Mouse (Mus musculus) liver, embryonic 13.5 days (tissue): ENCODE measurements around the gene Fam241b. TPM values are rescaled to one million over a fixed set of nuclear protein-coding genes. Genes with fewer than 3 reads are reported as not detected.
"Not testable (repeated sequence)": the region's sequence is repeated elsewhere in the genome, so short reads cannot be mapped to it uniquely, and the experiment has no call there.

ENCODE experiments used
- ATAC-seq: fragments of 200-750 bp; cut with Nextera tagmentation; 2 replicates; pipeline ENCODE4 v1.8.0; 2017; ENCODE audit warnings: low read depth, mild to moderate bottlenecking, moderate number of reproducible peaks, moderate library complexity
- DNase-seq: peaks from one replicate; pipeline ENCODE4 v3.0.0; 2022
- H3K27ac ChIP-seq: fragments of 300-500 bp; sonication (generic); 2 replicates; pipeline ENCODE4 v1.5.1; 2015; ENCODE audit warnings: moderate library complexity, mild to moderate bottlenecking, inconsistent platforms
- H3K27me3 ChIP-seq: fragments of 300-500 bp; sonication (generic); 2 replicates; pipeline ENCODE4 v1.6.1; 2015; ENCODE audit warnings: mild to moderate bottlenecking, inconsistent platforms
- H3K36me3 ChIP-seq: fragments of 300-500 bp; sonication (generic); 2 replicates; pipeline ENCODE4 v1.6.1; 2015; ENCODE audit warnings: mild to moderate bottlenecking, inconsistent platforms
- H3K4me1 ChIP-seq: fragments of 300-500 bp; sonication (generic); replicated peaks from 2 replicates; pipeline ENCODE4 v1.6.1; 2015; ENCODE audit warnings: inconsistent platforms
- H3K4me2 ChIP-seq: fragments of 300-500 bp; sonication (generic); 2 replicates; pipeline ENCODE4 v1.6.1; 2015; ENCODE audit warnings: inconsistent platforms, mild to moderate bottlenecking, moderate library complexity
- H3K4me3 ChIP-seq: fragments of 300-500 bp; sonication (generic); replicated peaks from 2 replicates; pipeline ENCODE4 v1.5.1; 2015; ENCODE audit warnings: mild to moderate bottlenecking, inconsistent platforms
- H3K9ac ChIP-seq: fragments of 300-500 bp; sonication (generic); 2 replicates; pipeline ENCODE4 v1.6.1; 2015; ENCODE audit warnings: mild to moderate bottlenecking, inconsistent platforms
- H3K9me3 ChIP-seq: fragments of 300-500 bp; sonication (generic); replicated peaks from 2 replicates; pipeline ENCODE4 v1.6.1; 2016; ENCODE audit warnings: inconsistent platforms
- WGBS: fragments of 180-500 bp; shearing (Covaris S2); methylation state at CpG from one replicate; pipeline ENCODE4 v1.1.7; 2015; ENCODE audit not compliant: insufficient replicate concordance; 5-methylcytosine and 5-hydroxymethylcytosine counted together
- polyA plus RNA-seq: library from polyadenylated mRNA; unstranded; fragments of >200 nt; fragmentation: Nextera tagmentation; extraction: Ambion mirVana; gene quantifications from 2 replicates; pipeline ENCODE4 v1.2.1, GENCODE M21; 2015

The Fam241b gene
- polyA plus RNA-seq, 1 experiment from 2014 or later = 1.1 TPM

- WGBS = 47% methylated on average over 10 of the region's 10 CpGs
- ATAC-seq (no peak), DNase-seq (no peak)
- H3K4me3 ChIP-seq = no peak overlapping the region
- no peak overlapping the region for H3K4me2 ChIP-seq
- no peaks in the 10 kb centered on the region for H3K36me3 ChIP-seq
- no peaks in the 10 kb centered on the region for H3K4me1 ChIP-seq
- H3K27ac ChIP-seq = no peak overlapping the region
- H3K9me3 ChIP-seq = no peaks in the 10 kb centered on the region
- H3K27me3 ChIP-seq = peaks cover 15% of the 10 kb centered on the region; the same call in 1 of the 2 replicates
- H3K9ac ChIP-seq = no peak overlapping the region
Observed at GRCm38 (mm10) chr10:62099749-62100403, 43.8 kb downstream of the Fam241b start.

- no peak for ATAC-seq
- no peak overlapping the region for H3K4me3 ChIP-seq
- 71% methylated on average over 6 of the region's 6 CpGs for WGBS
Observed at GRCm38 (mm10) chr10:62094401-62094800, 49.3 kb downstream of the Fam241b start.

DNA sequence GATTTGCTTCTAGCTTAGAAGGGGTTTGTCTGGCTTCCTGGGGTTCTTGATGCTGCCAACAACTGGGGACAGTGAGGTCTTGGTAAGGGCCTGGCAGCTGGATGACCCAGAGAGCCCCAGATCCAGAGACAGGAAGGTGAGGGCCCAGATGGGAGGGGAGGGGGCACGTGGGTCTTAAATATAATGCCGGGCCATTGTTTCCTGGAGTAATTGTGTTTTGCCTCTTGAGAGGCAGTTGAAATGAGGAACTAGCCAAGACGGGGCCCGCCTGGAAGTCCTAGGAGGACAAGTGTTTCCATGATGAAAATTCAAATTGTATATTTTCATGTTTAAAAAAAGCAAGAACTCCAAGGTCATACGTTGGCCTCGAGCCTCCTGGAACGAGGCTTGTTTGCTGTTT is 49.8 kb downstream of the Fam241b start:
- WGBS = 29% methylated on average over 7 of the region's 7 CpGs
- no peak overlapping the region for H3K4me3 ChIP-seq
- H3K27ac ChIP-seq = no peak overlapping the region
- no peak overlapping the region for H3K4me2 ChIP-seq
- no peaks in the 10 kb centered on the region for H3K9me3 ChIP-seq
- no peaks in the 10 kb centered on the region for H3K36me3 ChIP-seq
- H3K27me3 ChIP-seq = no peaks in the 10 kb centered on the region
- no peaks in the 10 kb centered on the region for H3K4me1 ChIP-seq
- ATAC-seq (no peak), DNase-seq (no peak)
- no peak overlapping the region for H3K9ac ChIP-seq

More at GRCm38 (mm10) chr10:62094401-62094800, 49.3 kb downstream of the Fam241b start:
- no peaks in the 10 kb centered on the region for H3K9me3 ChIP-seq
- no peak overlapping the region for H3K4me2 ChIP-seq
- H3K4me1 ChIP-seq = no peaks in the 10 kb centered on the region
- H3K27ac ChIP-seq = no peak overlapping the region
- no peaks in the 10 kb centered on the region for H3K27me3 ChIP-seq
- no peaks in the 10 kb centered on the region for H3K36me3 ChIP-seq
- no peak overlapping the region for H3K9ac ChIP-seq
- no peak for DNase-seq

GRCm38 (mm10) chr10:62089486-62089885 is 54.2 kb downstream of the Fam241b start:
- ATAC-seq (no peak), DNase-seq (no peak)
- H3K9ac ChIP-seq = no peak overlapping the region
- H3K4me1 ChIP-seq = no peaks in the 10 kb centered on the region
- no peak overlapping the region for H3K4me3 ChIP-seq
- no peaks in the 10 kb centered on the region for H3K27me3 ChIP-seq
- H3K9me3 ChIP-seq = no peaks in the 10 kb centered on the region
- no peak overlapping the region for H3K27ac ChIP-seq
- no peaks in the 10 kb centered on the region for H3K36me3 ChIP-seq
- H3K4me2 ChIP-seq = no peak overlapping the region

GRCm38 (mm10) chr10:62089071-62089470 is 54.6 kb downstream of the Fam241b start:
- Histone ChIP-seq H3K4me2 (no peak overlapping the region), H3K27ac (no peak overlapping the region), H3K4me3 (no peak overlapping the region), H3K9me3 (no peaks in the 10 kb centered on the region), H3K9ac (no peak overlapping the region), H3K36me3 (no peaks in the 10 kb centered on the region), H3K27me3 (no peaks in the 10 kb centered on the region), H3K4me1 (no peaks in the 10 kb centered on the region)
- ATAC-seq (no peak), DNase-seq (no peak)
- WGBS = 61% methylated on average over 7 of the region's 7 CpGs

DNA sequence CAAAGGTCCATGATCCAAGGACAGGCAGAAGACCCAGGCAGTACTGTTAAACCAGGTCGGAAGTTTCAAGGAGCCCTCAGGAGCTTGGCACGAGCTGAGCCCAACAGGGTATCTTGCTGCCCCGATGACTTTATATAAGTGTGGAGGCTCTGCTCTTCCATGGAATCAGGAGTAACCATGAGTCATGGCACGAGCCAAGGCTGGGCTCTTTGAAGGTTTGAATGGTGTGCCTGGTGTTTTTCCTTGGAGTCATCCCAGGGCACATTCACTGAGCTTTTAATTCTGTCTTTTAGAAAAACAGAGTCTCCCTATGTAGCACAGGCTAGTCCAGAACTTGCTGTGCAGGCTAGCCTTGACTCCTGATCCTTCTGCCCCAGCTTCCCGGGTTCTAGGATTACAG is 55.3 kb downstream of the Fam241b start:
- Histone ChIP-seq H3K4me2 (no peak overlapping the region), H3K4me1 (no peaks in the 10 kb centered on the region), H3K9me3 (no peaks in the 10 kb centered on the region), H3K4me3 (no peak overlapping the region), H3K36me3 (no peaks in the 10 kb centered on the region), H3K27ac (no peak overlapping the region), H3K27me3 (no peaks in the 10 kb centered on the region), H3K9ac (no peak overlapping the region)
- ATAC-seq (no peak), DNase-seq (no peak)
- 57% methylated on average over 5 of the region's 5 CpGs for WGBS

DNA sequence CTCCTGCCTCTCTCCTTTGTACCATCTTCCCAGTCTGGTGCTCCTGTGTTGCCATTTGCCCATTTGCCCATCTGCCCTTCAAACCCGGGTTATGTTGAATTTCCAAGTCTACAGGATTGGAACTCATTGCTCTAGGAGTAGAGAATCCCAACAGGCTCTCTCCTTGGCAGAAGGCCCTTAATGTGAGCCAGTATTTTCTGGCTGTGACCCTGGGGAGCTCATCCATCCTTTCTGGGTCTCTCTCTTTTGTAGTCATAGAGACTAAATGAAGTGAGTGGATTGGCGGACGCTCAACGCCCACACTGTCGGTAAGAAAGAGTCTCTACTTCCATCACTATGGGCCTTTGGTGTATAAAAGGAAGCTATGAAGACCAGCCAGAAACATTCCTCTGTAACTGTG is 56.9 kb downstream of the Fam241b start:
- no peak overlapping the region for H3K9ac ChIP-seq
- no peak overlapping the region for H3K27ac ChIP-seq
- H3K4me1 ChIP-seq = no peaks in the 10 kb centered on the region
- no peak for ATAC-seq
- no peak for DNase-seq
- H3K27me3 ChIP-seq = no peaks in the 10 kb centered on the region
- no peak overlapping the region for H3K4me2 ChIP-seq
- no peak overlapping the region for H3K4me3 ChIP-seq
- no peaks in the 10 kb centered on the region for H3K36me3 ChIP-seq
- 73% methylated on average over 5 of the region's 5 CpGs for WGBS
- H3K9me3 ChIP-seq = no peaks in the 10 kb centered on the region

- Histone ChIP-seq H3K27ac (no peak overlapping the region), H3K4me1 (no peaks in the 10 kb centered on the region), H3K4me2 (no peak overlapping the region), H3K9me3 (no peaks in the 10 kb centered on the region), H3K9ac (no peak overlapping the region), H3K27me3 (no peaks in the 10 kb centered on the region), H3K36me3 (no peaks in the 10 kb centered on the region), H3K4me3 (no peak overlapping the region)
- WGBS = 33% methylated on average over 2 of the region's 2 CpGs
- no peak for ATAC-seq
- no peak for DNase-seq
Observed at GRCm38 (mm10) chr10:62086044-62086443, 57.7 kb downstream of the Fam241b start.

DNA sequence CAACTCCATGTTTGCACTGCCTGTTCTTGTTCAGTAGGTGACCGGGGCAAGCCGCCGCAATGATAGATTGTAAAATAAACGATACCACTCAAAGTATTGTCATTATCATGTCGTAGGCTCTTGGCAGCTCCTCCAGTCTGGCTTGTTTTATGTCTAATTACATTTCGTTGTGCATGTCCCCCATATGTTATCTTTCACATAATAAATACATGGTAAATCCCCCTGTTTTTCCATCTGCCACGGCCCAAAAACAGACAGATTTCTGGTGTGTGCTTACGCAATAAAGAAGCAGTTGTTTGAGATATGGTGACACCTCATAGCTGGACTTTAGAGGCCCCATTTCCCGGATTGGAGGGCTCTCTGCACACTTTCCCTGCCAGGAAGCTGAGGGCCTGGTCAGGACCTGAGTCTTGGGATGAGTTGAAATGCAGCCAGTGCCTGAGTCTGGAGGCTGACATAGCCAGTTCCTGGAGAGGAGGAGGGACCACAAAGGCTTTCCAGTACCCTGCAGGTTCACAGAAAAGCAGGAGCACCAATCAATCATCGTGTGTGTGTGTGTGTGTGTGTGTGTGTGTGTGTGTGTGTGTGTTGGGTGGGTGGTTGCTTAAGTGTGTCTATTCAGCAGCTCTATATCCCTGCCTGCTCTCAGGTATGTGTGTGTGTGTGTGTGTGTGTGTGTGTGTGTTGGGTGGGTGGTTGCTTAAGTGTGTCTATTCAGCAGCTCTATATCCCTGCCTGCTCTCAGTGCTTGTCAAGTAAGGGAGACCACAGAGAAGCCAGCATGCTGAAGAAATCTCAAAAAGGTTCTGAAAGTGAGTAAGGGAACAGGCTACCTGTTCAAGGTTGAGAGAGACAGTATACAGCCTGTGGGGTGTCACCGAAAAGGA is 67.2 kb downstream of the Fam241b start:
- Histone ChIP-seq H3K4me2 (no peak overlapping the region), H3K36me3 (no peaks in the 10 kb centered on the region), H3K9ac (no peak overlapping the region), H3K9me3 (no peaks in the 10 kb centered on the region), H3K27me3 (no peaks in the 10 kb centered on the region), H3K4me3 (no peak overlapping the region), H3K4me1 (no peaks in the 10 kb centered on the region), H3K27ac (no peak overlapping the region)
- DNase-seq (no peak), ATAC-seq (no peak)
- 60% methylated on average over 11 of the region's 11 CpGs for WGBS

GRCm38 (mm10) chr10:62071346-62071745 is 72.4 kb downstream of the Fam241b start:
- DNase-seq, H3K4me1 ChIP-seq, ATAC-seq, H3K27me3 ChIP-seq, H3K27ac ChIP-seq, H3K9ac ChIP-seq, H3K4me2 ChIP-seq, H3K36me3 ChIP-seq, H3K4me3 ChIP-seq, H3K9me3 ChIP-seq: not testable (repeated sequence)
- 65% methylated on average over 14 of the region's 14 CpGs for WGBS

GRCm38 (mm10) chr10:62070636-62071035 is 73.1 kb downstream of the Fam241b start:
- Histone ChIP-seq H3K4me2 (no peak overlapping the region), H3K9me3 (no peaks in the 10 kb centered on the region), H3K27me3 (no peaks in the 10 kb centered on the region), H3K4me3 (no peak overlapping the region), H3K9ac (no peak overlapping the region), H3K36me3 (no peaks in the 10 kb centered on the region), H3K27ac (no peak overlapping the region), H3K4me1 (peaks cover 7% of the 10 kb centered on the region)
- DNase-seq = no peak
- 73% methylated on average over 8 of the region's 8 CpGs for WGBS
- ATAC-seq = no peak

DNA sequence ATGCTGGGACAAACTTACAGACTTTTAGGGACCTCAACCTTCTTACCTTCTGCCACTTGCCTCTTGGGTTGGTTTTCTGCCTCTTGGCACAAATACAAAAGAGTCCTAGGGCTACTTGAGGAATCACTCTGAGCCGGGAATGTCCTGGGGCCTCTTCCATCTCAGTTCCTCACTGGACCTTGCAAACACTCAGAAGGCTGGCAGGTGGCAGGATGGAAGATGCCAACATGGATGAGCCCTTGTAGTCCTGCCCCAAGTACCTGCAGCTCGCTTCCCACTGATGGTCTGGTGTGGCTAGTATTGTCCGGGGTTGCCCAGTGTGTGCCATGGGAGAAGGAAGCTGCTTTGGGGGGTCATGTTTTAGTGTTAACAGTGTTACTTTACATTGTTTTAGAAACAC is 73.8 kb downstream of the Fam241b start:
- no peak for ATAC-seq
- Histone ChIP-seq H3K9ac (no peak overlapping the region), H3K4me3 (no peak overlapping the region), H3K27ac (no peak overlapping the region), H3K36me3 (no peaks in the 10 kb centered on the region), H3K4me2 (no peak overlapping the region), H3K9me3 (no peaks in the 10 kb centered on the region), H3K27me3 (no peaks in the 10 kb centered on the region), H3K4me1 (peaks cover 7% of the 10 kb centered on the region)
- WGBS = 68% methylated on average over 3 of the region's 3 CpGs
- no peak for DNase-seq
